Mouse (Mus musculus) adrenal gland, adult 8-10 months (tissue): ENCODE measurements around the gene Mcu. TPM values are rescaled to one million over a fixed set of nuclear protein-coding genes. Genes with fewer than 3 reads are reported as not detected.

Source experiments
- DNase-seq: peaks from one replicate; pipeline ENCODE4 v3.0.0; 2022
- total RNA-seq, 4 experiments: library from RNA; stranded (reverse); gene quantifications; 2 replicates each; pipeline ENCODE4 v1.2.4; 2022

The Mcu gene
- total RNA-seq, 4 experiments from 2014 or later, result 40.4 to 61.1 (median 47.8) TPM

- DNase-seq, result peak; percentile 32
Measured at GRCm38 (mm10) chr10:59425369-59425768, 191.1 kb downstream of the Mcu start.

GRCm38 (mm10) chr10:59424453-59424852 is 192.0 kb downstream of the Mcu start:
- no peak for DNase-seq

- no peak for DNase-seq
Measured at GRCm38 (mm10) chr10:59419516-59419915, 197.0 kb downstream of the Mcu start.

- DNase-seq, result no peak
Measured at GRCm38 (mm10) chr10:59416623-59417022, 199.9 kb downstream of the Mcu start.

- DNase-seq, result no peak
Measured at GRCm38 (mm10) chr10:59413711-59414110, 202.8 kb downstream of the Mcu start.

- no peak for DNase-seq
Measured at GRCm38 (mm10) chr10:59410264-59410663, 206.2 kb downstream of the Mcu start.

GRCm38 (mm10) chr10:59408499-59408898 is 208.0 kb downstream of the Mcu start:
- DNase-seq, result no peak

- DNase-seq, result no peak
Measured at GRCm38 (mm10) chr10:59403793-59404149, 212.7 kb downstream of the Mcu start.

- DNase-seq, result no peak
Measured at GRCm38 (mm10) chr10:59402899-59403792, 213.3 kb downstream of the Mcu start, which contains the start of gene Pla2g12b. TSS of gene Pla2g12b (plus strand) at chr10:59403660.

Other genes starting within 250 kb of the Mcu start
- 10 to 100 TPM; 23.4 to 75.5 (median 42.2) TPM for gene Gm10273, start 221.1 kb downstream of the Mcu start, total RNA-seq
- gene Pla2g12b, start 213.0 kb downstream of the Mcu start, total RNA-seq, result not detected
- gene Oit3, start 174.9 kb downstream of the Mcu start, total RNA-seq, result 1 to 10 TPM; 2.7 to 5.3 (median 3.1) TPM
- not detected for gene Gm10322, start 629 bp downstream of the Mcu start, total RNA-seq
- gene Micu1, start 85.8 kb upstream of the Mcu start, total RNA-seq, result 10 to 100 TPM; 60.7 to 96.3 (median 74.9) TPM